Mouse (Mus musculus) layer of hippocampus, adult 18-20 months (tissue): ENCODE data around the gene Sos1. TPM values are rescaled to one million over a fixed set of nuclear protein-coding genes. Genes with fewer than 3 reads are reported as not detected.

ENCODE experiments used
- total RNA-seq, 2 experiments: library from RNA; stranded (reverse); gene quantifications; 2 replicates each; pipeline ENCODE4 v1.2.3; 2021

Gene Sos1
- total RNA-seq, 2 experiments from 2014 or later, result 36.3 to 37.8 TPM

Other genes with a start within 250 kb of the Sos1 start
- gene Morn2, start 190.2 kb downstream of the Sos1 start, total RNA-seq, result 10 to 100 TPM; 16.0 to 18.3 TPM
- 10 to 100 TPM; 34.4 to 34.7 TPM for gene Dhx57, start 190.0 kb downstream of the Sos1 start, total RNA-seq
- 1 to 10 TPM; 2.4 to 2.9 TPM for gene Arhgef33, start 173.0 kb downstream of the Sos1 start, total RNA-seq
- gene Gm10190, start 106.9 kb downstream of the Sos1 start, total RNA-seq, result 1 to 10 TPM; 1.7 to 1.8 TPM
- gene Cdkl4, start 97.4 kb upstream of the Sos1 start, total RNA-seq, result 10 to 100 TPM; 15.6 to 18.1 TPM
- gene Map4k3, start 248.0 kb upstream of the Sos1 start, total RNA-seq, result 10 to 100 TPM; 87.2 to 94.3 TPM